Mouse (Mus musculus) bone marrow macrophage, adult 2 months (primary cell): ENCODE measurements around the gene Fam241a.

Experiments
- CTCF ChIP-seq: IDR thresholded peaks from 2 replicates; pipeline ENCODE4 v1.5.1; 2012; ENCODE audit warnings: low read depth, mild to moderate bottlenecking, low read length, moderate library complexity
- POLR2A ChIP-seq: IDR thresholded peaks from 2 replicates; pipeline ENCODE4 v1.6.1; 2012; ENCODE audit warnings: mild to moderate bottlenecking, low read depth, low read length, borderline replicate concordance

DNA sequence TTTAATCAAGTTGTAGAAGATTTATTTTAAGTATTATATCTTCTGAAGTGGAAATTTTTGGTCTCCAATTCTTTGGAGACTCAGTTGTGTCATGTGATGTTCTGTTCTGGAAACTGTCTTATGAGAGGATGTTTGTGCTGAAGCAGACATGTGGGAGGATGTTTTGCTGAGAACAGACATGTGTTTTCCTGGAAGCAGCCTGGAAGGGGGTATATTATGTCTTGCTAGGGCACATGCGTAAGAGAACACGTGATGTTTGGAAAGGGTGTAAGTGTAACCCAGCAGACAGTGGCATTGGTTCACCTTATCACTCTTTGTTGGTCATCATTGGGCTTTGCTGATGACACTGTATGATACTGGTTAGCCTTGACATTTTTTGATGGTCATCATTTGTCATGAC is 20.6 kb downstream of the Fam241a start:
- TF ChIP-seq CTCF, result no peak
- TF ChIP-seq POLR2A, result no peak
